25 mouse cellular contexts compared by ENCODE assay signal in genomic region chr2:126606688-126607062, GRCm38 (mm10). TPM values are rescaled to one million over a fixed set of nuclear protein-coding genes. Genes with fewer than 3 reads are reported as not detected.
"Had no signal": no experiment of that assay in that cellular context is flagged by ENCODE, and none has a peak within 500 bp of the region (broad histone marks: within the 10 kb centered on the region; RNA-seq: fewer than 3 reads in every experiment).

No protein-coding gene starts in this region.

- H3K4me2 ChIP-seq: heart, embryonic 11.5 days; heart, embryonic 13.5 days; heart, embryonic 15.5 days; hindbrain, embryonic 13.5 days; hindbrain, embryonic 15.5 days; kidney, embryonic 15.5 days; limb, embryonic 13.5 days; limb, embryonic 15.5 days had no signal

- H3K27me3 ChIP-seq: heart, embryonic 15.5 days; hindbrain, embryonic 13.5 days; hindbrain, embryonic 15.5 days; limb, embryonic 13.5 days; limb, embryonic 15.5 days had no signal

- H3K36me3 ChIP-seq: heart, embryonic 13.5 days; heart, embryonic 15.5 days; hindbrain, embryonic 13.5 days; hindbrain, embryonic 15.5 days; kidney, embryonic 15.5 days; limb, embryonic 13.5 days; limb, embryonic 15.5 days had no signal

- DNase-seq: gastrocnemius, adult 2 months; gastrocnemius, postnatal 10 days; gastrocnemius, postnatal 25 days; heart, postnatal 36 days; kidney, adult 11 months; kidney, adult 2 months; kidney, adult 9 months; kidney, postnatal 14 days; kidney, postnatal 36 days; layer of hippocampus, adult 9-11 months; layer of hippocampus, postnatal 36 days; left cerebral cortex, postnatal 4 days had no signal

- H3K9me3 ChIP-seq: heart, embryonic 13.5 days; heart, embryonic 15.5 days; hindbrain, embryonic 13.5 days; hindbrain, embryonic 15.5 days; kidney, embryonic 15.5 days; limb, embryonic 13.5 days; limb, embryonic 15.5 days had no signal

- ATAC-seq: hindbrain, postnatal 0 days; intestine, embryonic 16.5 days had no signal

- H3K9ac ChIP-seq: heart, embryonic 13.5 days; heart, embryonic 15.5 days; hindbrain, embryonic 13.5 days; hindbrain, embryonic 15.5 days; kidney, embryonic 15.5 days; limb, embryonic 13.5 days; limb, embryonic 15.5 days had no signal

- H3K4me1 ChIP-seq: hindbrain, embryonic 13.5 days; hindbrain, embryonic 15.5 days; kidney, embryonic 15.5 days had no signal

- H3K4me3 ChIP-seq: gastrocnemius, adult 2 months; heart, adult 2 months; heart, embryonic 13.5 days; heart, embryonic 15.5 days; hindbrain, embryonic 13.5 days; hindbrain, embryonic 15.5 days; kidney, embryonic 15.5 days; limb, embryonic 13.5 days; limb, embryonic 15.5 days had no signal

- H3K27ac ChIP-seq: hindbrain, embryonic 13.5 days; hindbrain, embryonic 15.5 days; hindbrain, postnatal 0 days; kidney, embryonic 15.5 days; limb, embryonic 13.5 days had no signal

RNA-seq across cellular contexts. Expression of gene Slc27a2, which starts 54.5 kb away (rescaled TPM):
- total RNA-seq: gastrocnemius, adult 2 months; gastrocnemius, postnatal 25 days; granulocyte monocyte progenitor cell, adult 5-6 weeks had no signal
- polyA plus RNA-seq: limb, embryonic 11.5 days had no signal
